Mouse (Mus musculus) gastrocnemius, postnatal 25 days (tissue): ENCODE results near the gene Trp53rkb. TPM values are rescaled to one million over a fixed set of nuclear protein-coding genes. Genes with fewer than 3 reads are reported as not detected.

ENCODE experiments used
- DNase-seq: peaks from one replicate; pipeline ENCODE4 v3.0.0; 2022
- long read RNA-seq, 2 experiments: library from polyadenylated mRNA; stranded (forward); transcript quantifications; one replicate each; pipeline ENCODE4 v2.0.0; 2021
- total RNA-seq, 2 experiments: library from RNA; stranded (reverse); gene quantifications; 1 replicate in 1 of 2; 2 replicates in 1 of 2; pipeline ENCODE4 v1.2.3; 2021

Trp53rkb gene
- total RNA-seq, result 1 to 10 TPM; 1.2 to 3.8 TPM
- long read RNA-seq, experiment 1, full-length matches to known transcripts, result 11 of 16 reads
- long read RNA-seq, experiment 1, partial matches to known transcripts, result 0 of 16 reads
- long read RNA-seq, experiment 1, other reads (novel, unspliced or antisense), result 5 of 16 reads
- long read RNA-seq, experiment 2, full-length matches to known transcripts, result 11 of 11 reads
- long read RNA-seq, experiment 2, partial matches to known transcripts, result 0 of 11 reads
- long read RNA-seq, experiment 2, other reads (novel, unspliced or antisense), result 0 of 11 reads

DNA sequence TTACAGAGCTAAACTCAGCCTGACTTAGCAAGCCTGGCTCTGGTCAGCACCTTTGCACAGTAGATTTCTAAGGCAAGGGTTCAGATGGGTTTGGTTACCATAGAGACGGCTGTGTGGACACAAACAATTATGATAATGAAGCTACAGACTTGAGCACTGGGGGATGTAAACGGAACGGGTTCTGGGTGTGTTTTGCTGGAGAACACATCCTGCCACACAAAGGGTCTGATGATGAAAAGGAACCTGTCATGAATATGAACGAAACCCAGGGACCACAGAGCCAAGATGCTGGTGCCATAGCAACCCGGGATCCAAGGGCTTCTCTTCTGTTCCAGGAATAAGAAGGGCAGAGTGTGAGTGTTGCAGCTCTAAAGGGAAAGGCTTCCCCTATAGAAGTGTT is at the start of gene Trp53rkb:
Gene Trp53rkb (plus strand): TSS at position 177 of the 400 bp plus-strand sequence.
- DNase-seq, result no peak

DNA sequence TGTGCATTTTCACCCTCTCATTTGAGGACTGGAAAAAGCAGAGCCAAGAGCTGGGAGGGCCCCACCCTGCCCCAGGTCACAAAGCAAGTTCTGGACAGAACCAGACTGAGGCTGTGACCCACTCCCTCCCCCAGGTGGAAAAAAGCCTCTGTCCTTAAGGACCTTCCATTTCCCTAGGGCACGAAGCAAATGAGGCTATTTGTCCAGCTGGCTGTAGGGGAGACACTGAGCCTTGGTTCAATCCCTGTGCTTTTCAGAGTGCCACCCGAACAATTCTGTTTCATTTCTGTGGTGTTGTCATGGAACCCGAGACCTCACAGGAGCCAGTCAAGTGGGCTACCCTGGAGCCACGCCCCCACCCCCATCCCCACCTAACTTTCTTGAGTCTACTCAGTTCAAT is 48.8 kb upstream of the Trp53rkb start:
- no peak for DNase-seq

DNA sequence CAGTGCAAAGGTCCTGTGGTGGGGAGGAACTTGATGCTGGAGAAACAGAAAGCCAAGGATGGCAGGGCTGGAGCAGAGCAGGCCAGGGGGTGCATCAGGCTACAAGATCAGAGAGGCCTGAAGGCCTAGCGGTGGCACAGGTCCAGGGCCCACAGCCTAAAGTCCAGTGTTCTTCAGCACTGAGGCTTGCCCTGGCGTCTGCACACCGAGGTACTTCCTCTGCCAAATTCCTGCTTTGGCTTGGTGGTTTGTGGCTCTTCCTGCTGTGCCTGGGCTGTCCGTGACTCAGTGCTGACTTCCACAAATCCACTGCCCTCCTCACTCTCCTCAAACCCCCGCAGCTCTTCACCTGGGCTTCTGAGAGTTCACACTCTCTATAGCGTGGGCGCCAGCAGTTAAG is 47.9 kb upstream of the Trp53rkb start:
- DNase-seq, result peak; percentile 31

DNA sequence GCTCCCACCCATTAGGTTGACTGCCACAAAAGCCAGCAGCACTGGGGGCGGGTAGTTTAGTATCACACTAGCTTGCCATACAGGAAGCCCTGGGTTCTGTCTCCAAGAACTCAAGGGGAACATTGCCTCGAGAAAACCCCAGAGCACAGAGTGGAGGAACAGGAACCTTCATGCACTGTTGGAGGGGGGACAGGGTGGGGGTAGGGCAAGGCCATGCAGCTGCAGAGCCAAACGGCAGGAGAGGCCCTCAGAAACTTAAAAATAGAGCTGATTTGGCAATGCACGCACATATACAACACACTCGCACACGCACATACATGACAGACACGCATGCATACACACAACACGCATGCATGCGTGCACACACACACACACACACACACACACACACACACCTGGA is 46.5 kb upstream of the Trp53rkb start:
- peak; percentile 22 for DNase-seq

DNA sequence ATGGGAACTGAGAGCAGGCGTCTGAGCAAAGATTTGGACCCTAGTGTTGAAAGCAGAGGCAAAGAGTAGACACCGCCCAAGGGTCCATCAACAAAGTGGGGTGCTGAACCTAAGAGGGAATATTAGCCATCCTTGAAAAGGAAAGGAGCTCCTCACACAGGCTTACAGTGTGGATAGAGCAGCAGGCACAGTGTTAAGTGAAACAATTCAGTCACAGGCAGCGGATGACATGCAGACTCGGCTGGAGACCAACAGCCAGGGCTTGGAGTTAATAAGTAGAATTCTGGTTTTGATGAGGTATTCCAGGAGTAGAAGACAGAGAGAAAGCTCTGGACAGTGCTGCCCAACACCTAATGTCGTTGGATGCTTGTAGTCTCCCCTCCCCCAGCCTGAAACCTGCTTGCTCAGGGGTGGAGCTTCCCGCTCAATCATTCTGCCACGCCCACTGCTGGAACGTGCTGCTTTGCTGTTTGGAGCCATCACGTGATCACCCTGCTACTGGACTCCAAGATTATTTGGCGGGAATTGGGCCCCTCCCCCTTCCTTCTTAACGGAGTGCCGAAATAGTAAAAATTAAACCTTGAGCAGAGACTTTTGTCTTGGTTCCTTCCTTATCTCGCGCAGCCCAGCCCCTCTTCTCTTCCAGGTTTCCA is 45.9 kb upstream of the Trp53rkb start:
- peak; percentile 20 for DNase-seq

DNA sequence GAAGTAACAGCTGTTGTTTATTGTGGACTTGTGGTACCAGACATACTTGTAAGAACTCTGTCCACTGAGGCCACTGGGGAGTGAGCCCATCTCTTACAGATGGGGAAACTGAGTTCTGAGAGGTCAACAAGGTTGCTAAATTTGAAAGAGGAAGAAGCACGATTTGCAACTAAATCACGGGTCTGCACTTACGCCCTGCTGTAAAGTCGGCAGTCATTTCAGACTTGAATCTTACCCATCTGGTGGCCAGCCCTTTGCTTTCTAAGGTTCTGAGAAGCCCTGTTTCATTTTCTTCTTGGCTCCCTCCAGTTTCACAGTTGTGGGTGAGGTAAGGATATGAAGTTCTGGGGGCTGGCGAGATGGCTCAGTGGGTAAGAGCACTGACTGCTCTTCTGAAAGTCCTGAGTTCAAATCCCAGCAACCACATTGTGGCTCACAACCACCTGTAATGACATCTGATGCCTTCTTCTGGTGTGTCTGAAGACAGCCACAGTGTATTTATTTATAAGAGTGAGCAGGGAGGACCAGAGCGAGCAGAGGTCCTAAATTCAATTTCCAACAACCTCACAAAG is 41.6 kb upstream of the Trp53rkb start:
- no peak for DNase-seq

DNA sequence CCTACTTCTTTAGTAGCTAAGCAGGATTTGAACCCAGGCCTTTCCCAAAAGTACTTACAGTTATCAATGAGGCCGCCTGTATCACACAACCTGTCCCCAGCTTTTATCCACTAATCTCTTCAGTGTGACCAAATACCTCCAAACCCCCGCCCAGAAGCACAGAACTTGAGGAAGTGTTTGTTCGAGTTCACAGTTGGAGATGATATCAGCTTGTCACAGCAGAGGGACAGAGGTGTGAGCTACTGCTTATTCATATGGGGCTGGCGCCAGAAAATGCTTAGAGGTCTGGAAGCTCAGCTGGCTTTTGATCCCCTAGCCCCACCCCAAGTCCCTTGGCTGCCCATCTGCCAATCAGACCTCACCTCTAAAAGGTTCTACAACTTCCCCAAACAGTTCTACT is 38.1 kb upstream of the Trp53rkb start:
- DNase-seq, result no peak

DNA sequence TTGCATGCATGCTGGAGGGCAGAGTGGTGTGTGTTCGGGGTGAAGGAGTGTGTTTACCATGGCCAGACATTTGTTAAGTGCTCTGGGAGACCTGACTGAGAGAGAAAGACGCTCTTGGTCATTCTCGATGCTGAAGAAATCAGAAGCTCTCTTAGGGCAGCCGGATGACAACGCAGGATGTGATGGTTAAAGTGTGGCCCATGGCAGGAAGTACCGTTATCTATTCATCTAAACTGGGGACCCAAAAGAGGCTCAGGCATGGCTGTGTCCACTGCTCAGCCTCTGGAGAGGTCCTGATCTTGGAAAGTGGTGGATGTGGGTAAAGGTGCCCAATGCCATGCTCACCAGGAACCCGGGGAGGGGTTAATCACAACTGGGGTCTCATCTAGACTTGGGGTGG is 37.6 kb upstream of the Trp53rkb start:
- DNase-seq, result no peak

DNA sequence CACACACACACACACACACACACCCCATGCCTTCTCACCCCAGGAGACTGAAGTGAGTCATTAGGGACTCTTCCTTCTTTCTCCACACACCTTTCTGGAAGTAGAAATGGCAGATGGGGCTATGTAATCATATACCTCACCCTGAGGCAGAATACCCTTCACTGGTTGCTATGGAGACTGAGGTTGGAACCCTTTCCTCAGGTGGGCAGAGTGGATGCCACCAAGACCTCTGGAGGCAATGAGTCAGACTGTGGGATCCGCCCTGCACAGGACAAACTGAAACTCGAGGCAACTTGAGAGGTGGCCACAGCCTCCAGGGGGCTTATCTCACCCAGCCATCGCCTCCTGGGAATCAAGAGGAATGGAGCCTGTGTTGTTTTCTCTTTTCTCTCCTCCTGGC is 34.4 kb upstream of the Trp53rkb start:
- DNase-seq, result no peak

DNA sequence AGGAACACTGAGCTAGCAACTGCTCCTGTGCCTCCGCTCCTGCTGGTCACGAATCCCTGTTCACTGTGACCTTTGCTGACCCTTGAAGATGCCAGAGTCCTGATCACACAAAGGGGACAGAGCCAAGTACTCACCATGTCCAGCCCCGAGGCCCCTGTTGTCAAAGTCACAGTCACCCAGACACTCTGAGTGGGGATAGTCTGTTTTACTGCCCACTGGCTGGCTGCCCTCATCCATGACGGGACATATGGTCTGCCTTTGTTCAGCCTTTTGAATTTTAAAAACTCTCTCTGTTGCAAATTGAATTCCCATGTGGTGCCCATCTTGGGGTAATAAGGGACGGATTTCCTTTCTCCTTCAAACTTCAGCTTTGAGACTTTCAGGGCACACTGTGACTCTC is 28.3 kb upstream of the Trp53rkb start:
- no peak for DNase-seq

DNA sequence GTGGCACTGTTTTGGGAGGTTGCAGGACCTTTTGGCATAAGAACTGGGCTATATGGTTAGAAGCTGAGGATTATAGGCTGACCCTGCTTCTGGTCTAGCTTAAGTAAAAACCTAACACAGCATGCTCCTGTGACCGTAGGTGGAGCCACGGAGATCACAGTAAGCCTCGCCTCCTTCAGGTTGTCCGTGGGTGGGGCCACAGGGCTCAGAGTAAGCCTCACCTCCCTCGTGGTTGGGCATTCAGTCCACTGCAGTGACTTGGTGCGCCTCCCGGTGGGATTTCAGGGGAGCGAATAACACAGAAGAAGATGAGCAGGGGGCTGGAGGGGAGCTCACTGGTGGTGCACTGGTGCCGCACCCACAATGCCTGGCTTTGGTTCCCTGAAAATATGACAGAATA is 24.7 kb upstream of the Trp53rkb start:
- no peak for DNase-seq

DNA sequence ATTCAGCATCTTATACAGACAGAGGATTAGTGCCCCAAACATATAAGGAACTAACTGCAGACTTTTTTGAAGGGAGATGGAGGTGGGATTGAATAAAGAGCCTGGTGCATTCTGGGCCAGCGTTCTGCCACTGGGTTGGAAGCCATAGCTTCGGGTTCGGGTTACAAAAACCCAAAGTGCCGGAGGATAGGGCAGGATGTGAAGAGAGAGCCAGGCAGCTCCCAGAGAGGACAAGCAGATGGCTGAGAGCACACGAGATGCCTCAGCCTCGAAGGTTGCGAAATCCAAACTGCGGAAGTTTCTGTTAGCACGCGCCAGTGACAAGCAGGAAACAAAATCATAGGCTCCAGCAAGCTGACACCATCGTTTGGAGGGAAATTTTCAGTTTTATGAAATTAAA is 20.9 kb upstream of the Trp53rkb start:
- peak; percentile 47 for DNase-seq

DNA sequence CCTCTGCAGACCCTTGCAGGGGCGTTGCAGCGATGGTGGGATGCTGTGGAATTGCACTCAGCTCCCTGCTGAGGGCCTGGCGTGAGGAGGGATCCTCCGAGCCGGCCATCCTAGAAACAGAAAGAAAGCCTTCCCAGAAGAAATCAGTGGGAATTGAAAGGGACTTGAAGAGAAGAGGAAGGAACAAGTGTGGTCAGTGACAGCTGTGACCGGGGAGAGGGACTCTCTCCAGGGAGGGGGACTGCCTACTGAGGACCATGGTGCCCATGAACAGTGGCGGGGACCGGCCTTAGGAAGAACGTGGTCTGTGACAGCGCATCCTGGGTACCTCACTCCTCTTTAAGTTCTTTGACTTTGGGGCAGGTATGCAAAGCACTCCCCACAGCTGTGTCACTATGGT is 18.7 kb upstream of the Trp53rkb start:
- no peak for DNase-seq

DNA sequence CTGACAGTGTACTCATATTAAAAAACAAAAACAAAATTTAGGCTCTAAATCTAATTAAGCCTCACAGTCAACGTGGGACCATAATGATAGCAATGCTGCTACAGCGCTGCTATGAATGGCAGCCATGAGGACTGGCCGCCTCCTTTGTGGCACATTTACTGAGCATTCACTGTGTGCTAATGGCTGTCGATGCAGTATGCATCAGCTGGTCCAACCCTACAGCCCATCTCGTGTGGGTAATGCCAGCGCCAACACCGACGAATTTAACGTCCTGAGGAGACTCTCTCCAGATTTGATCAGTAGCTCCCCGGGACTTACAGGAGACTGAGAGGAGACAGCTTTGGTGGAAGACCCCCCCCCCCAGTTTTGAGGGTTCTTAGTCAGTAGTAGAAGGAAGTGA is 18.1 kb upstream of the Trp53rkb start:
- no peak for DNase-seq

DNA sequence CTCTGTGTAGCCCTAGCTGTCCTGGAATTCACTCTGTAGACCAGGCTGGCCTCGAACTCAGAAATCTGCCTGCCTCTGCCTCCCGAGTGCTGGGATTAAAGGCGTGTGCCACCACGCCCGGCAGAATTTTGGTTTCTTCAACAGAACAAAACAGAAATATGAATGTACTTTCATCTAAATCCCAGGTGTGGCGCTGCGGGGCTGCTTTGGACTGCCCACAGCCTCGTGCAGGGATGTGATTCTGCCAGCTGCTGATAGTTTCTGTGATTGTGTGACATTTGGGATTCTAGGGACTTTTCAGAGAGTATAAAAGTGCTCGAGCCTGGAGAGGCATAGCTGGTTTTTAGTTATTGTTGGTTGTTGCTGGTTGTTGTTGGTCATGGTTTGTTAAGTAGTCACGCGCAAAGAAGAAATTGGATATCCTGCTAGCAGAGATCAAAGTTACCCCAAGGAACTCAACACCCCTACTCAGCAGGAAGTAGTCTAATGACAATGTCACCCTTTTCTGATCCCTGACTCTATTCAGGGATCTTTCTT is 16.9 kb upstream of the Trp53rkb start:
- DNase-seq, result no peak

DNA sequence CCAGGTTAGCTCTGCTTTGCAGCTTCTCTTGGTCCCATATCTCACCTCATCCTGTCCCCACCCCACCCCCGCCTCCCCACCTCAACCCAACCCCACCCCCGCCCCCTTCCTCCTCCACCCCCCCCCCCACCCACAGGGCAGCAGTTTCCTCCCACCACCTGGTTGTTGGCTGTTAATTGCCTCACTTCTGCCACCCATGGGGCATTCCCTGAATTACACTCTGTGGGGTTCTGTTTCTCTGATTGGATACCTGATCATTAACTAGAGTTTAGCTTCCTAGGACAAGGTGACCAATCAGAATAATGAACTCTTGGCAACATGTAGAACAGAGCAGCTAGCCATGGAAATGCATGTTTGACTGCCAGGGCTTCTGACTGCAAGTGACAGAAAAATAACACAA is 16.1 kb upstream of the Trp53rkb start:
- DNase-seq, result no peak

DNA sequence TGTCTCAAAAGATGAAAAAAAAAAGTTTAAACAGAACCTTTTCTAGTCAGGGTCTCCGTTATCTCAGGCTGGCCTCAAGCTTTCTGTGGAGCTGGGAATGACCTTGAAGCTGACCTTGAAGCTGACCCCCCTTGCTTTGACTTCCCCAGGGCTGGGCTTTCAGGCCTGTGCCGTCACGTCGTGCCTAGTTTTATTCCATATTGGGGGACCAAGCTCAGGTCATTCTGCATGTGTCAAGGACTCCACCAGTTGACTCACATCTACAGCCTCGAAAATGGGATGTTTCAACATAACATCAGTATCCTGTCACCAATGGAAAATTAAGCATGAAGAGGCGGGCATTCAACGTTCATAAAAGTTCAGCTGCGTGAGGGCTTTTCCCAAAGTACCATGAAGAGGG is 12.4 kb upstream of the Trp53rkb start:
- DNase-seq, result no peak

DNA sequence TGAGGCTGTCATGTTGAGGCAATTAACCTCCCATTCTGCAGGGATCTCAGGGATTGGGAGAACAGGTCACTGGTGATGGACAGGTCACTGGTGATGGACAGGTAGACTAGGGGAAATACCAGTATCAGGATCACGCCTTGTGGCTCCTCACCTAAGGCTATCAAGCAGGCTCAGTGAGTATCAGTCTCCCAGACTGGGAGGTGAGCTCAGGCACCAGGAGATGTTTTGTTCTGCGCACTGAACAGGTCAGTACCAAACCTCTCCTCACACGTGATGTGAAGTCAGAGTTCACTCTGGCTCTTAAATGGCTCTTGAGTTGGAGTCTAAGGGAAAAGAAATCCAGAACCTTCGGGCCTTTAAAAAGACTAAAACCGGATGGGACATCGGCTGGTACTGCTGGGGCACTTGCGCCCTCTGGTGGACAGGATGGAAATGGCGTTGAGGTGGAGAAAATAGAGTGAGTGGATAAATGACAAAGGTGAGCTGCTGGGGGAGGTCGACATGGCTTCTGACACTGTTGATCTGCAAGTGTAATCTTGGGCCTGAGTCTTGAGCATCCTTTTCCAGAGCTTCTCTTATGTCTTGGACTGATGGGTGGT is 11.3 kb upstream of the Trp53rkb start:
- DNase-seq, result peak; percentile 25

DNA sequence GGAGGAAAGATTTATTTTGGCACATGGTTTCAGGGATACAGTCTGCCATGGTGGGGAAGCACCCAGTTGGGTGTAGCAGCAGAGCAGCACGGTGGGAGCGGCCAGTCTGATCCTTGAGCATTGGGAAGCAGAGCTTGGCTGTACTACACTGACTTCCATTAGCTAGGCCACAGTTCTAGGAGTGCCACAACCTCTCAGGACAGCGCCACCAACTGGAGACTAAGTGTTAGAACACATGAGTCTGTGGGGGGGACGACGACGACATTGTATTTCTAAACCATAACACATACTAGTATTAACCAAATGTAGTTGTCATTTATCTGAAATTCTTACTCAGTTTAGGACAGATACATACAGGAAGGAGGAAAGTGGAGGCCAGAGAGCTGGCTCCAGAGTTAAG is 8.0 kb upstream of the Trp53rkb start:
- DNase-seq, result no peak

DNA sequence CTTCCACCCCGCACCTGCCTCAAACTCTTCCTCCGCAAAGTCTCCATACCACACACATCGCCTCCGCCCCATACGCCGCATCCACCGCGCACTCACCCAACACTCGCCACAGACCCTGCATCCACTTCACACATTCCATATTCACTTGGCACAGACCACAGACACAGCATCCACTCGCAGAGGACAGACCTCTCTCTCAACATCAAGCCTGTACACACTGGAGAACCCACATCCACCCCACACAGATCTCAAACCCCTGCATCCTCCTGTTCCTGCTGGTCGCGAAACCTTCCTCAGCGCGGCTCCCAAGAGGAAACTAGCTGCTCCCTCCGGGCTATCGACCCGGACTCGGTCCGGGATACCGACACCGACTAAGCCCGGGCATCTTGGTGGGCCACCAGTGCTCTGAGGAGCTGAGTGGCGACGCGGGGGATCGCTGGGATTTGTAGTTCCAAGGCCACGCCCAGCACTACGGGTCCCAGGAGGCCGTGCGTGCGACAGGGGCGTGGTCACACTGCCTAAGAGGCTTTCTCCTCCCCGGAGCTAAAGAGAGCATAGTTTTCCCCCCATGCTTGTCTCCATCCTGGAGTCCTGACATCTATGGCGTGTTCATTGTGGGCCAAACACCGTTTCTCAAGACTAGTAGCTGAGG is 5.9 kb upstream of the Trp53rkb start:
- DNase-seq, result peak; percentile 81

DNA sequence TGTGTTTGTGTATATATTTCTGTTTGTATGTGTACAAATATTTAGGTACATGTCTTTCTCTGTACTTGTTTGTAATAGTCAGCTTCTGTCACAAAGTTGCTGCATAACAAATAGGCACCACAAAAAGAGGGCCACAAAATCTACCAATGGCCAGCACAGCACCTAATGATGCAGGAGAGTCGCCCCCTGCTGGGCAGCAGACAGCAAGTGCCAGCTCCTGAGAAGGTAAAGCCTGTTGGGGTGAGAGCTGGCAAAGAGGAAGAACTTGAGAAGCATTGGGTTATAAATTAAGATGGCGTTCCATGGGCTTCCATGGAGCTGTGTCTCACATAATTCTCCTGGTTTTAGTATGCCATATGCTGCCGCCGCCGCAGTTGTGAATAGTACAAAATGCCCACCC is 593 bp upstream of the Trp53rkb start:
- no peak for DNase-seq

DNA sequence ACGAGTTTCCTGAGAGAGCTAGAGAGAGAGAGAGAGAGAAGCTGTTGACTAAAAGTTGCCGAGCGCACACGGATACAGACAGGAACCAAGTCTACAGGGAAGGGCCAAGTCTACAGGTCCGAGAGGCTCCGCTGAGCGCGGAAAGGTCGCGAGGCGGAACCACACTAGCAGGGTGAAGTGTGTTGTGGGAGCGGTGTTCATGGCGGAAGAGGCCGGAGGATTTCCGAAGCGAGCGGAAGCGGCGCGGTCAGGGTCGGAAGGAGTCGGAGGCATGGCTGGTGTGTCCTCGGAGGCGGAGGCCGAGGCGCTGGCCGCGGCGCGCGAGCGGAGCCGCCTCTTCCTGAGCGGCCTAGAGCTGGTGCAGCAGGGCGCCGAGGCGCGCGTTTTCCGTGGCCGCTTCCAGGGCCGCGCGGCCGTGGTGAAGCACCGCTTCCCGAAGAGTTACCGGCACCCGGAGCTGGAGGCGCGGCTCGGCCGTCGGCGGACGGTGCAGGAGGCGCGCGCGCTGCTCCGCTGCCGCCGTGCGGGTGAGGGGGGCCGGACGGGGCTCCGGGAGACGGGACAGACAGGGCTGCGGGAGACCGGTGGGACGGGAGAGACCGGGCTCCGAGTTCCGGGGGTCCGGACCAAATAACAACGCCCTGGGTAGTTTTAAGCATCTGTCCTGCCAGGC is 1.3 kb downstream of the Trp53rkb start:
- DNase-seq, result peak; percentile 81
